Mouse (Mus musculus): Measurements from ENCODE around the gene Slc17a4. TPM values are rescaled to one million over a fixed set of nuclear protein-coding genes. Genes with fewer than 3 reads are reported as not detected.

Slc17a4 gene
- total and polyA plus RNA-seq, 3 experiments: 0.54 TPM; not detected in 2

- Histone ChIP-seq H3K36me3 (ENCODE audit: control insufficient read depth in 1 of 2, insufficient read depth in 2 of 2, low read length in 2 of 2) (peaks cover 0 to 26% of the 10 kb centered on the region in 2 experiments; a peak in 2 of 4 replicates), H3K27ac (ENCODE audit: control insufficient read depth, low read depth, low read length) (no peak overlapping the region), H3K9me3 (replicated peaks; ENCODE audit: insufficient read depth, low read length) (no peaks in the 10 kb centered on the region), H3K9ac (ENCODE audit: control insufficient read depth, low read depth, low read length, poor library complexity, severe bottlenecking) (no peak overlapping the region), H3K4me1 (ENCODE audit: control insufficient read depth in 1 of 2, insufficient read depth in 2 of 2, low read length in 2 of 2) (peaks cover 17 to 27% of the 10 kb centered on the region in 2 experiments), H3K27me3 (ENCODE audit: control insufficient read depth in 1 of 2, insufficient read depth in 2 of 2, low read length in 2 of 2) (no peaks in the 10 kb centered on the region), H3K4me3 (ENCODE audit: control insufficient read depth in 1 of 2, insufficient read depth in 1 of 2, low read depth in 2 of 2, low read length in 2 of 2) (no peak overlapping the region), H3K79me2 (ENCODE audit: control insufficient read depth, insufficient read depth, low read length, poor library complexity) (no peaks in the 10 kb centered on the region)
- DNase-seq (ENCODE audit: low read depth, low spot score): no peak
- TF ChIP-seq SMC3 (IDR thresholded peaks at IDR 0.05; ENCODE audit: low read depth, low read length) (no peak), BHLHE40 (IDR thresholded peaks at IDR 0.05; ENCODE audit: borderline replicate concordance, low read depth, low read length) (no peak)
Observed at GRCm38 (mm10) chr13:23917674-23918073, 2.9 kb upstream of the Slc17a4 start.

GRCm38 (mm10) chr13:23916132-23916531, 1.3 kb upstream of the Slc17a4 start:
- H3K4me1 ChIP-seq (ENCODE audit: control insufficient read depth in 1 of 2, insufficient read depth in 2 of 2, low read length in 2 of 2): peaks cover 23 to 35% of the 10 kb centered on the region in 2 experiments
- DNase-seq (ENCODE audit: low read depth, low spot score): no peak
- H3K27ac ChIP-seq (ENCODE audit: control insufficient read depth, low read depth, low read length): no peak overlapping the region
- peaks cover 0 to 36% of the 10 kb centered on the region in 2 experiments; a peak in 2 of 4 replicates for H3K36me3 ChIP-seq (ENCODE audit: control insufficient read depth in 1 of 2, insufficient read depth in 2 of 2, low read length in 2 of 2)
- H3K4me3 ChIP-seq (ENCODE audit: control insufficient read depth in 1 of 2, insufficient read depth in 1 of 2, low read depth in 2 of 2, low read length in 2 of 2): no peak overlapping the region
- no peak for TF ChIP-seq ETS1 (IDR thresholded peaks at IDR 0.05; ENCODE audit: low read depth, low read length)
- no peak for TF ChIP-seq USF2 (IDR thresholded peaks at IDR 0.05; ENCODE audit: borderline replicate concordance in 1 of 2, insufficient read depth in 1 of 2, low read depth in 1 of 2, low read length in 2 of 2)
- TF ChIP-seq GABPA (IDR thresholded peaks at IDR 0.05; ENCODE audit: low read depth, low read length): no peak
- no peak for TF ChIP-seq TAL1 (IDR thresholded peaks at IDR 0.05; ENCODE audit: low read length)
- TF ChIP-seq CHD2 (IDR thresholded peaks at IDR 0.05; ENCODE audit: low read length): no peak
- TF ChIP-seq EP300 (IDR thresholded peaks at IDR 0.05; ENCODE audit: low read depth in 1 of 2, low read length in 2 of 2): no peak
- TF ChIP-seq SMC3 (IDR thresholded peaks at IDR 0.05; ENCODE audit: low read depth, low read length): no peak
- no peak for TF ChIP-seq USF1 (IDR thresholded peaks at IDR 0.05; ENCODE audit: low read depth, low read length)
- TF ChIP-seq MAX (IDR thresholded peaks at IDR 0.05; ENCODE audit: low read length): no peak
- no peak for TF ChIP-seq ZNF384 (IDR thresholded peaks at IDR 0.05; ENCODE audit: low read depth, low read length)
- TF ChIP-seq ZMIZ1 (IDR thresholded peaks at IDR 0.05; ENCODE audit: low read depth, low read length): no peak
- TF ChIP-seq ELF1 (IDR thresholded peaks at IDR 0.05; ENCODE audit: low read depth, low read length): no peak
- no peak for TF ChIP-seq POLR2AphosphoS5 (IDR thresholded peaks at IDR 0.05; ENCODE audit: borderline replicate concordance, low read depth, low read length)
- TF ChIP-seq RAD21 (IDR thresholded peaks at IDR 0.05; ENCODE audit: low read depth, low read length): no peak
- no peak for TF ChIP-seq CHD1 (IDR thresholded peaks at IDR 0.05; ENCODE audit: low read depth, low read length)
- H3K9ac ChIP-seq (ENCODE audit: control insufficient read depth, low read depth, low read length, poor library complexity, severe bottlenecking): no peak overlapping the region
- H3K79me2 ChIP-seq (ENCODE audit: control insufficient read depth, insufficient read depth, low read length, poor library complexity): no peaks in the 10 kb centered on the region
- no peaks in the 10 kb centered on the region for H3K27me3 ChIP-seq (ENCODE audit: control insufficient read depth in 1 of 2, insufficient read depth in 2 of 2, low read length in 2 of 2)
- H3K9me3 ChIP-seq (replicated peaks; ENCODE audit: insufficient read depth, low read length): no peaks in the 10 kb centered on the region

Measured in MEL (cell line).